12 mouse cellular contexts compared by ENCODE assay signal in genomic region chr12:118660384-118661213, GRCm38 (mm10).
DNase-seq lines count a peak whose midpoint lies in the region; ATAC-seq lines count a peak whose summit lies in the region.
"Had no signal": no experiment of that assay in that cellular context is flagged by ENCODE, and none has a peak within 500 bp of the region (broad histone marks: within the 10 kb centered on the region; RNA-seq: fewer than 3 reads in every experiment).

No protein-coding gene starts in this region.

- no peaks in the 10 kb centered on the region for H3K36me3 ChIP-seq in heart, embryonic 15.5 days
- no peaks in the 10 kb centered on the region for H3K36me3 ChIP-seq in forebrain, embryonic 14.5 days (ENCODE audit: control insufficient read depth, insufficient read depth, low read length)
- no peaks in the 10 kb centered on the region for H3K36me3 ChIP-seq in midbrain, embryonic 11.5 days (ENCODE audit: control insufficient read depth, insufficient read depth, low read length)
- H3K36me3 ChIP-seq in intestine, embryonic 15.5 days, result no peaks in the 10 kb centered on the region
- H3K36me3 ChIP-seq: lung, embryonic 15.5 days had no signal

- no peaks in the 10 kb centered on the region; the same call in 1 of the 2 replicates for H3K27me3 ChIP-seq in heart, embryonic 15.5 days
- peaks cover 37% of the 10 kb centered on the region for H3K27me3 ChIP-seq in forebrain, embryonic 14.5 days (replicated peaks; ENCODE audit: control insufficient read depth, insufficient read depth, low read length)
- peaks cover 33% of the 10 kb centered on the region for H3K27me3 ChIP-seq in midbrain, embryonic 11.5 days (ENCODE audit: control insufficient read depth, insufficient read depth, low read length)
- no peaks in the 10 kb centered on the region for H3K27me3 ChIP-seq in intestine, embryonic 15.5 days (replicated peaks)

- peak overlapping the region; percentile 12; the same call in 1 of the 2 replicates for H3K4me3 ChIP-seq in heart, embryonic 15.5 days
- H3K4me3 ChIP-seq in forebrain, embryonic 14.5 days (ENCODE audit: low read depth, low read length), result no peak overlapping the region
- no peak overlapping the region for H3K4me3 ChIP-seq in midbrain, embryonic 11.5 days (ENCODE audit: low read depth, low read length)
- H3K4me3 ChIP-seq in intestine, embryonic 15.5 days (replicated peaks), result no peak overlapping the region
- H3K4me3 ChIP-seq: lung, embryonic 15.5 days had no signal

- intact Hi-C loops in heart, postnatal 10 days (cut with DNase I), result no loop called here

- no peak overlapping the region for H3K27ac ChIP-seq in heart, embryonic 15.5 days
- no peak overlapping the region for H3K27ac ChIP-seq in forebrain, embryonic 14.5 days (ENCODE audit: low read depth, low read length)
- no peak overlapping the region for H3K27ac ChIP-seq in midbrain, embryonic 11.5 days (ENCODE audit: low read depth, low read length)
- H3K27ac ChIP-seq in intestine, embryonic 15.5 days, result no peak overlapping the region
- H3K27ac ChIP-seq: lung, embryonic 15.5 days had no signal

- H3K4me1 ChIP-seq in heart, embryonic 15.5 days (replicated peaks), result no peaks in the 10 kb centered on the region
- peaks cover 21% of the 10 kb centered on the region; the same call in 1 of the 2 replicates for H3K4me1 ChIP-seq in forebrain, embryonic 14.5 days (ENCODE audit: control insufficient read depth, insufficient read depth, low read length)
- H3K4me1 ChIP-seq in midbrain, embryonic 11.5 days (ENCODE audit: control insufficient read depth, insufficient read depth, low read length), result peaks cover 27% of the 10 kb centered on the region
- no peaks in the 10 kb centered on the region for H3K4me1 ChIP-seq in intestine, embryonic 15.5 days (replicated peaks)
- H3K4me1 ChIP-seq: lung, embryonic 15.5 days had no signal

- H3K9me3 ChIP-seq in heart, embryonic 15.5 days (replicated peaks), result no peaks in the 10 kb centered on the region
- no peaks in the 10 kb centered on the region for H3K9me3 ChIP-seq in forebrain, embryonic 14.5 days (replicated peaks; ENCODE audit: control insufficient read depth, low read length)
- no peaks in the 10 kb centered on the region for H3K9me3 ChIP-seq in midbrain, embryonic 11.5 days (ENCODE audit: control insufficient read depth, low read length)
- no peaks in the 10 kb centered on the region for H3K9me3 ChIP-seq in intestine, embryonic 15.5 days
- H3K9me3 ChIP-seq: lung, embryonic 15.5 days had no signal

- H3K9ac ChIP-seq in heart, embryonic 15.5 days, result no peak overlapping the region
- H3K9ac ChIP-seq in forebrain, embryonic 14.5 days (ENCODE audit: low read length), result no peak overlapping the region
- H3K9ac ChIP-seq in midbrain, embryonic 11.5 days (ENCODE audit: low read length), result peak overlapping the region; percentile 5; the same call in 1 of the 2 replicates
- H3K9ac ChIP-seq in intestine, embryonic 15.5 days, result no peak overlapping the region
- H3K9ac ChIP-seq: lung, embryonic 15.5 days had no signal

- ATAC-seq in heart, embryonic 15.5 days (replicated peaks; ENCODE audit: insufficient number of reproducible peaks, insufficient read depth, low FRiP score, low read depth), result no peak
- ATAC-seq in forebrain, embryonic 14.5 days, result peak; percentile 43
- ATAC-seq in midbrain, embryonic 11.5 days (ENCODE audit: low FRiP score), result peak; percentile 64
- ATAC-seq in intestine, embryonic 15.5 days, result no peak

- no peak for DNase-seq in heart, postnatal 10 days
- peak; percentile 49 for DNase-seq in embryo, embryonic 11 days
- no peak for DNase-seq in forebrain, embryonic 14.5 days (ENCODE audit: low spot score)
- DNase-seq in midbrain, embryonic 11.5 days (ENCODE audit: low spot score, missing footprints), result peak; percentile 91
- no peak for DNase-seq in ovary, postnatal 36 days (ENCODE audit: low spot score)
- no peak for DNase-seq in ovary, postnatal 14 days (ENCODE audit: low spot score)
- DNase-seq: adrenal gland, postnatal 36 days; cerebellum, adult 8-10 months; kidney, postnatal 36 days had no signal

- H3K4me2 ChIP-seq in heart, embryonic 15.5 days, result peak overlapping the region; percentile 48
- peak overlapping the region; percentile 18; the same call in 1 of the 2 replicates for H3K4me2 ChIP-seq in forebrain, embryonic 14.5 days (ENCODE audit: low read length)
- peak overlapping the region; percentile 38 for H3K4me2 ChIP-seq in midbrain, embryonic 11.5 days
- H3K4me2 ChIP-seq in intestine, embryonic 15.5 days (replicated peaks), result no peak overlapping the region
- H3K4me2 ChIP-seq: lung, embryonic 15.5 days had no signal

- WGBS in heart, embryonic 15.5 days, result 16% methylated on average over 12 of the region's 12 CpGs
- WGBS in forebrain, embryonic 14.5 days, result under 1% methylated on average over 12 of the region's 12 CpGs
- WGBS in midbrain, embryonic 11.5 days, result 4% methylated on average over 12 of the region's 12 CpGs
- 16% methylated on average over 12 of the region's 12 CpGs for WGBS in intestine, embryonic 15.5 days

Comparison
In these comparisons a context has a peak if more than half of its experiments do, and no peak if none do; other contexts are left out.
1. ATAC-seq: peak in forebrain, embryonic 14.5 days (single experiment) and midbrain, embryonic 11.5 days (single experiment); none in heart, embryonic 15.5 days (single experiment) and intestine, embryonic 15.5 days (single experiment).
2. DNase-seq: peak in embryo, embryonic 11 days (single experiment) and midbrain, embryonic 11.5 days (single experiment); none in heart, postnatal 10 days (0 of 2), forebrain, embryonic 14.5 days (single experiment), ovary, postnatal 36 days (single experiment) and ovary, postnatal 14 days (single experiment).